Mouse (Mus musculus): ENCODE data around the gene Comt. TPM values are rescaled to one million over a fixed set of nuclear protein-coding genes. Genes with fewer than 3 reads are reported as not detected.

The Comt gene
- polyA plus RNA-seq, 1 experiment from 2014 or later: 89.0 TPM

- H3K4me1 ChIP-seq (ENCODE audit: control insufficient read depth, insufficient read depth, low read length): peaks cover 29% of the 10 kb centered on the region
- no peak overlapping the region for H3K4me3 ChIP-seq (ENCODE audit: low read length)
- H3K4me2 ChIP-seq (replicated peaks; ENCODE audit: low read depth, low read length): no peak overlapping the region
- H3K27me3 ChIP-seq (ENCODE audit: control insufficient read depth, insufficient read depth, low read length): no peaks in the 10 kb centered on the region
- ATAC-seq (ENCODE audit: low FRiP score, low TSS enrichment): no peak
- H3K27ac ChIP-seq (ENCODE audit: low read depth, low read length): no peak overlapping the region
- no peak overlapping the region for H3K9ac ChIP-seq (ENCODE audit: low read depth, low read length)
- H3K36me3 ChIP-seq (ENCODE audit: control insufficient read depth, insufficient read depth, low read length): no peaks in the 10 kb centered on the region
- WGBS: 83% methylated on average over 5 of the region's 5 CpGs
- H3K9me3 ChIP-seq (ENCODE audit: control insufficient read depth, low read length): no peaks in the 10 kb centered on the region
Observed at GRCm38 (mm10) chr16:18428011-18428515, 1.4 kb upstream of the Comt start.

GRCm38 (mm10) chr16:18426215-18426791, 349 bp downstream of the Comt start, which contains the start of gene Txnrd2:
TSS of gene Txnrd2 (plus strand) at chr16:18426384.
- peak within 1 kb of the TSS; percentile 90 for H3K4me3 ChIP-seq (ENCODE audit: low read length)
- H3K36me3 ChIP-seq (ENCODE audit: control insufficient read depth, insufficient read depth, low read length): no peaks in the 10 kb centered on the region; the same call in 1 of the 2 replicates
- peaks cover 29% of the 10 kb centered on the region for H3K4me1 ChIP-seq (ENCODE audit: control insufficient read depth, insufficient read depth, low read length)
- H3K4me2 ChIP-seq (replicated peaks; ENCODE audit: low read depth, low read length): peak within 1 kb of the TSS; percentile 85
- H3K9me3 ChIP-seq (ENCODE audit: control insufficient read depth, low read length): no peaks in the 10 kb centered on the region
- WGBS: under 1% methylated on average over 50 of the region's 52 CpGs
- H3K27me3 ChIP-seq (ENCODE audit: control insufficient read depth, insufficient read depth, low read length): no peaks in the 10 kb centered on the region
- ATAC-seq (ENCODE audit: low FRiP score, low TSS enrichment): peak; percentile 79
- H3K27ac ChIP-seq (ENCODE audit: low read depth, low read length): peak within 1 kb of the TSS; percentile 62; the same call in 1 of the 2 replicates
- H3K9ac ChIP-seq (ENCODE audit: low read depth, low read length): peak within 1 kb of the TSS; percentile 91

- Histone ChIP-seq H3K4me2 (replicated peaks; ENCODE audit: low read depth, low read length) (peak overlapping the region; percentile 85), H3K27me3 (ENCODE audit: control insufficient read depth, insufficient read depth, low read length) (no peaks in the 10 kb centered on the region), H3K4me3 (ENCODE audit: low read length) (peak overlapping the region; percentile 90), H3K36me3 (ENCODE audit: control insufficient read depth, insufficient read depth, low read length) (no peaks in the 10 kb centered on the region; the same call in 1 of the 2 replicates), H3K9me3 (ENCODE audit: control insufficient read depth, low read length) (no peaks in the 10 kb centered on the region), H3K9ac (ENCODE audit: low read depth, low read length) (peak overlapping the region; percentile 91), H3K27ac (ENCODE audit: low read depth, low read length) (peak overlapping the region; percentile 62; the same call in 1 of the 2 replicates), H3K4me1 (ENCODE audit: control insufficient read depth, insufficient read depth, low read length) (peaks cover 29% of the 10 kb centered on the region)
- WGBS: 19% methylated on average over 10 of the region's 10 CpGs
- ATAC-seq (ENCODE audit: low FRiP score, low TSS enrichment): peak; percentile 33
Observed at GRCm38 (mm10) chr16:18425475-18426214, 1.0 kb downstream of the Comt start.

- H3K4me3 ChIP-seq (ENCODE audit: low read length): no peak overlapping the region
- H3K27me3 ChIP-seq (ENCODE audit: control insufficient read depth, insufficient read depth, low read length): no peaks in the 10 kb centered on the region
- ATAC-seq (ENCODE audit: low FRiP score, low TSS enrichment): no peak
- H3K9ac ChIP-seq (ENCODE audit: low read depth, low read length): no peak overlapping the region
- H3K9me3 ChIP-seq (ENCODE audit: control insufficient read depth, low read length): no peaks in the 10 kb centered on the region
- 72% methylated on average over 11 of the region's 11 CpGs for whole genome bisulfite sequencing
- no peaks in the 10 kb centered on the region; the same call in 1 of the 2 replicates for H3K36me3 ChIP-seq (ENCODE audit: control insufficient read depth, insufficient read depth, low read length)
- H3K27ac ChIP-seq (ENCODE audit: low read depth, low read length): no peak overlapping the region
- H3K4me2 ChIP-seq (replicated peaks; ENCODE audit: low read depth, low read length): peak overlapping the region; percentile 15; the same call in 1 of the 2 replicates
- H3K4me1 ChIP-seq (ENCODE audit: control insufficient read depth, insufficient read depth, low read length): peaks cover 29% of the 10 kb centered on the region
Observed at GRCm38 (mm10) chr16:18424364-18425045, 2.1 kb downstream of the Comt start.

- Histone ChIP-seq H3K4me3 (ENCODE audit: low read length) (no peak overlapping the region), H3K9me3 (ENCODE audit: control insufficient read depth, low read length) (no peaks in the 10 kb centered on the region), H3K27me3 (ENCODE audit: control insufficient read depth, insufficient read depth, low read length) (no peaks in the 10 kb centered on the region), H3K27ac (ENCODE audit: low read depth, low read length) (peak overlapping the region; percentile 55; the same call in 1 of the 2 replicates), H3K36me3 (ENCODE audit: control insufficient read depth, insufficient read depth, low read length) (no peaks in the 10 kb centered on the region; the same call in 1 of the 2 replicates), H3K9ac (ENCODE audit: low read depth, low read length) (no peak overlapping the region; the same call in 1 of the 2 replicates), H3K4me1 (ENCODE audit: control insufficient read depth, insufficient read depth, low read length) (peaks cover 29% of the 10 kb centered on the region), H3K4me2 (replicated peaks; ENCODE audit: low read depth, low read length) (no peak overlapping the region)
- whole genome bisulfite sequencing: 78% methylated on average over 5 of the region's 5 CpGs
- no peak for ATAC-seq (ENCODE audit: low FRiP score, low TSS enrichment)
Observed at GRCm38 (mm10) chr16:18423915-18424265, 2.8 kb downstream of the Comt start.

- Histone ChIP-seq H3K4me1 (ENCODE audit: control insufficient read depth, insufficient read depth, low read length) (peaks cover 29% of the 10 kb centered on the region), H3K4me3 (ENCODE audit: low read length) (no peak overlapping the region), H3K27ac (ENCODE audit: low read depth, low read length) (peak overlapping the region; percentile 55; the same call in 1 of the 2 replicates), H3K36me3 (ENCODE audit: control insufficient read depth, insufficient read depth, low read length) (no peaks in the 10 kb centered on the region; the same call in 1 of the 2 replicates), H3K27me3 (ENCODE audit: control insufficient read depth, insufficient read depth, low read length) (no peaks in the 10 kb centered on the region), H3K4me2 (replicated peaks; ENCODE audit: low read depth, low read length) (no peak overlapping the region), H3K9ac (ENCODE audit: low read depth, low read length) (no peak overlapping the region; the same call in 1 of the 2 replicates), H3K9me3 (ENCODE audit: control insufficient read depth, low read length) (no peaks in the 10 kb centered on the region)
- no peak for ATAC-seq (ENCODE audit: low FRiP score, low TSS enrichment)
- 39% methylated on average over 7 of the region's 7 CpGs for WGBS
Observed at GRCm38 (mm10) chr16:18423203-18423914, 3.3 kb downstream of the Comt start.

- H3K27me3 ChIP-seq (ENCODE audit: control insufficient read depth, insufficient read depth, low read length): no peaks in the 10 kb centered on the region
- H3K9ac ChIP-seq (ENCODE audit: low read depth, low read length): no peak overlapping the region
- peaks cover 7% of the 10 kb centered on the region; the same call in 1 of the 2 replicates for H3K36me3 ChIP-seq (ENCODE audit: control insufficient read depth, insufficient read depth, low read length)
- no peak for ATAC-seq (ENCODE audit: low FRiP score, low TSS enrichment)
- no peaks in the 10 kb centered on the region for H3K9me3 ChIP-seq (ENCODE audit: control insufficient read depth, low read length)
- peaks cover 33% of the 10 kb centered on the region for H3K4me1 ChIP-seq (ENCODE audit: control insufficient read depth, insufficient read depth, low read length)
- H3K4me3 ChIP-seq (ENCODE audit: low read length): no peak overlapping the region
- 56% methylated on average over 3 of the region's 3 CpGs for WGBS
- H3K4me2 ChIP-seq (replicated peaks; ENCODE audit: low read depth, low read length): no peak overlapping the region
- H3K27ac ChIP-seq (ENCODE audit: low read depth, low read length): no peak overlapping the region
Observed at GRCm38 (mm10) chr16:18420571-18420970, 6.1 kb downstream of the Comt start.

GRCm38 (mm10) chr16:18419603-18420026, 7.0 kb downstream of the Comt start:
- Histone ChIP-seq H3K9ac (ENCODE audit: low read depth, low read length) (no peak overlapping the region), H3K9me3 (ENCODE audit: control insufficient read depth, low read length) (no peaks in the 10 kb centered on the region), H3K36me3 (ENCODE audit: control insufficient read depth, insufficient read depth, low read length) (peaks cover 9% of the 10 kb centered on the region; the same call in 1 of the 2 replicates), H3K27ac (ENCODE audit: low read depth, low read length) (no peak overlapping the region), H3K4me2 (replicated peaks; ENCODE audit: low read depth, low read length) (no peak overlapping the region), H3K4me1 (ENCODE audit: control insufficient read depth, insufficient read depth, low read length) (peaks cover 24% of the 10 kb centered on the region), H3K4me3 (ENCODE audit: low read length) (no peak overlapping the region), H3K27me3 (ENCODE audit: control insufficient read depth, insufficient read depth, low read length) (no peaks in the 10 kb centered on the region)
- WGBS: 81% methylated on average over 1 of the region's 1 CpGs
- no peak for ATAC-seq (ENCODE audit: low FRiP score, low TSS enrichment)

Measured in kidney, embryonic 14.5 days (tissue).